Mouse (Mus musculus): ENCODE measurements around the gene Tbc1d2. TPM values are rescaled to one million over a fixed set of nuclear protein-coding genes. Genes with fewer than 3 reads are reported as not detected.
A peak's percentile ranks its signal among the peaks of the same experiment; 100 is the strongest.

Tbc1d2 gene
- polyA plus RNA-seq, 1 experiment from 2014 or later, result 0.60 TPM

DNA sequence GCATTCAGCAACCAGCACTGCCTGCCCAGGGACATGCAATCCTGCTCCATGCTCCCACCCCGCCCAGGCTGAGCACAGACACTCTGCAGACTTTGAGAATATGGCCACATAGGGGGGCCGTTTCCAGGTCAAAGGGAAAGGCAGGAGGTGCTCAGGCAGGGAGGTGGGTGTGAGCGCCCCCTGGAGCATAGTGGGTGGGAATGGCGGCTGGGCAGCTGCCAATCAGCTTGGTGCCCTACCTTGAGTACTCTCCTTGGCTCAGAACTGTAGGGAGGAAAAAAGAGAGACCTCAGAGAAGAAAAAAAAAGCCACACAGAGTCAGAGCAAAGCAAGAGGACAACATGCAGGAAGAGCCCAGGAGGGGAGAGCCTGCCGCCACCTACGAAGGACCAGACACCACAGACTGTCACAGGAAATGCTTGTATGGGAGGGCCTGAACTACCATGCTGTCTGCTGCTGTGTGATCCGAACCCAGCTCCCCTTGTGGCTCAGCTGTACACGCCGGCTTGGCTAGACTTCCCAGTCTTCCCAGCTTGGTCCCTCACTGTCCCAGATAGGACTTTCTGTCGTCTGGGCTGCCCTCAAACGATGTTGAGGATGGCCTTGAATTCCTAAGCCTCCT lies 31.7 kb downstream of the Tbc1d2 start:
- no peaks in the 10 kb centered on the region for H3K36me3 ChIP-seq (ENCODE audit: control insufficient read depth, insufficient read depth, low read length)

DNA sequence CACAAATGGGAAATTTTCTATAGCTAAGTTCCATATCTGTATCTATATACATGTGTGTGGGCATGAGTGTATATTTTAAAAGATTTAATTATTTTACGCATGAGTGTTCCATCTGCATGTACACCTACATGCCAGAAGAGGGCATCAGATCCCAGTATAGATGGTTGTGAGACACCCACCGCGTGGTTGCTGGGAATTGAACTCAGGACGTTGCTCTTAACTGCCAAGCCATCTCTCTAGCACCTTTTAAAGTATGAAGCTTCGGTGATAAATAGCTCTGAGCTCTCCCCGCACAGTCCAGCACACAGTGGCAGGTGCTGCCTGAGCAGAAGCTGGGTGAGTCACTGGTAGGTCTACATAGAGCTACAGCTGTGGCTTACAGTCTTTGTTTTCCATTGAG lies 32.6 kb downstream of the Tbc1d2 start:
- no peak overlapping the region for H3K27ac ChIP-seq (ENCODE audit: low read depth, low read length)
- H3K36me3 ChIP-seq (ENCODE audit: control insufficient read depth, insufficient read depth, low read length), result no peaks in the 10 kb centered on the region
- H3K4me2 ChIP-seq, result no peak overlapping the region
- no peaks in the 10 kb centered on the region; the same call in 1 of the 2 replicates for H3K27me3 ChIP-seq (ENCODE audit: control insufficient read depth, insufficient read depth, low read length)
- no peak for ATAC-seq (ENCODE audit: low FRiP score)
- H3K4me1 ChIP-seq (ENCODE audit: control insufficient read depth, insufficient read depth, low read length), result peaks cover 5% of the 10 kb centered on the region
- no peak overlapping the region for H3K9ac ChIP-seq (ENCODE audit: low read length)
- DNase-seq (ENCODE audit: low spot score, missing footprints), result peak; percentile 77
- no peak overlapping the region for H3K4me3 ChIP-seq (ENCODE audit: low read depth, low read length)
- WGBS, result 80% methylated on average over 6 of the region's 6 CpGs
- H3K9me3 ChIP-seq (ENCODE audit: control insufficient read depth, low read length), result no peaks in the 10 kb centered on the region

More for the DNA sequence above, 31.7 kb downstream of the Tbc1d2 start:
- DNase-seq (ENCODE audit: low spot score, missing footprints) (peak; percentile 54), ATAC-seq (ENCODE audit: low FRiP score) (no peak)
- Histone ChIP-seq H3K4me3 (ENCODE audit: low read depth, low read length) (no peak overlapping the region), H3K27ac (ENCODE audit: low read depth, low read length) (no peak overlapping the region), H3K9ac (ENCODE audit: low read length) (no peak overlapping the region), H3K4me1 (ENCODE audit: control insufficient read depth, insufficient read depth, low read length) (peaks cover 5% of the 10 kb centered on the region), H3K4me2 (no peak overlapping the region), H3K9me3 (ENCODE audit: control insufficient read depth, low read length) (no peaks in the 10 kb centered on the region), H3K27me3 (ENCODE audit: control insufficient read depth, insufficient read depth, low read length) (no peaks in the 10 kb centered on the region; the same call in 1 of the 2 replicates)
- 69% methylated on average over 11 of the region's 11 CpGs for WGBS

DNA sequence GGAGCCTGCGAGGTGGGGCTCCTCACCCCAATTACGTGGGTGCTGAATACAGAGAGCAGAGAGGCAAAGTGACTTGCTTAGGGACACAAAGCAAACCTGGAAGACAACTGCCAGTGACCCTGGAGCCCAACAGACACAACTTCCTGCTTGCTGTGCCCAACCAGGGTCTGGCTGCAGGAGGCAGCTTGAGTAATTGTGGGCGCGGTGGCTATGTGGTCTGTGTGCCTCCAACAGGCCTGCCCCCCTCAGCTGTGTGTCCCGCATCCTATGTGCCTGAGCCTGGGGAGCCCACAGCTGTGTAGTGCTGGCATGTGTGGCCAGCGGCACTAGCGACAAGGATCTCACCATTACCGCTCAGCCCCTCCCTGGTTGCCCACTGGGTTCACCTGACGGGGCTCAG lies 35.4 kb downstream of the Tbc1d2 start:
- H3K9me3 ChIP-seq (ENCODE audit: control insufficient read depth, low read length), result no peaks in the 10 kb centered on the region
- 81% methylated on average over 9 of the region's 9 CpGs for WGBS
- H3K9ac ChIP-seq (ENCODE audit: low read length), result no peak overlapping the region
- H3K4me3 ChIP-seq (ENCODE audit: low read depth, low read length), result no peak overlapping the region
- no peaks in the 10 kb centered on the region for H3K36me3 ChIP-seq (ENCODE audit: control insufficient read depth, insufficient read depth, low read length)
- H3K27me3 ChIP-seq (ENCODE audit: control insufficient read depth, insufficient read depth, low read length), result no peaks in the 10 kb centered on the region
- H3K27ac ChIP-seq (ENCODE audit: low read depth, low read length), result no peak overlapping the region
- peak; percentile 60 for DNase-seq (ENCODE audit: low spot score, missing footprints)
- H3K4me1 ChIP-seq (ENCODE audit: control insufficient read depth, insufficient read depth, low read length), result no peaks in the 10 kb centered on the region
- no peak for ATAC-seq (ENCODE audit: low FRiP score)
- no peak overlapping the region for H3K4me2 ChIP-seq

DNA sequence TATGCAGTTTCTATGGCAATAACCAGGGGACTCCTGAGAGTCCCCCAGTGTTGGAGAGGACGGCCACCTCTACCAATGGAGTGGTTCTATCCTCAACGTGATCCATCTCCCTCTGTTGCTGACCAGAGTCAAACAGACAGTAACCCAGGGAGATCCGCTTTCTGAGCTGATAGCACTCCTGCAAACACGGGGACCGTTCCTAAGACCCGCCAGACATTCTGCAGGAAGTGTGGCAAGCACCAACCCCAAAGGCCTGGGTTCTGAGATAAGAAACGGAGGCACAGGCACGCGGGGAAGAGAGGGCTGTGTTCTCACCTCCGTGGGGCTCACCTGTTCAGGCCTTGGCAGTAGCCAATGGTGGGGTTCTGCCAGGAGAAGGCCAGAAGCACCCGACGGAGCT lies 36.4 kb downstream of the Tbc1d2 start:
- H3K9ac ChIP-seq (ENCODE audit: low read length), result no peak overlapping the region
- 79% methylated on average over 12 of the region's 12 CpGs for WGBS
- H3K4me2 ChIP-seq, result no peak overlapping the region
- no peaks in the 10 kb centered on the region for H3K9me3 ChIP-seq (ENCODE audit: control insufficient read depth, low read length)
- no peaks in the 10 kb centered on the region for H3K27me3 ChIP-seq (ENCODE audit: control insufficient read depth, insufficient read depth, low read length)
- no peaks in the 10 kb centered on the region for H3K36me3 ChIP-seq (ENCODE audit: control insufficient read depth, insufficient read depth, low read length)
- ATAC-seq (ENCODE audit: low FRiP score) (no peak), DNase-seq (ENCODE audit: low spot score, missing footprints) (no peak)
- no peak overlapping the region for H3K27ac ChIP-seq (ENCODE audit: low read depth, low read length)
- no peak overlapping the region for H3K4me3 ChIP-seq (ENCODE audit: low read depth, low read length)
- H3K4me1 ChIP-seq (ENCODE audit: control insufficient read depth, insufficient read depth, low read length), result no peaks in the 10 kb centered on the region

DNA sequence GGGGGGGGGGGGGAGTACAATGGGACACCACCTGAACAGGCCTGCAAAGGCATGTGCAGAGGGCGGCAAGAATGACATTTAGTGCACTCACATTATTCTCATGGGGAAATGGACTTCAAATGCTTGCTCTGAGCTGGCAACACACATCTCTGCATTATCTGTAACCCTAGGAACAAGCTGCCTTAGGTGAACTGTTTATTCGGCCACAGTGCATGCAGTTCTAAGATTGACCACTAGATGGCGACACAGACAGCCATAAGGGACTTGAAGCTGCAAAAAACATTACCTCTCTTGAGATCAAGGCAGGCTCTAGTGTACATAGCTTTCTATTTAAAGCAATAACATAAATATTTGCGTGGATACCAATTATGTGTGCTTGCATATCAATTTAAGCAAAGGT lies 38.8 kb downstream of the Tbc1d2 start:
- peak; percentile 99 for DNase-seq (ENCODE audit: low spot score, missing footprints)
- Histone ChIP-seq H3K27ac (ENCODE audit: low read depth, low read length) (no peak overlapping the region), H3K36me3 (ENCODE audit: control insufficient read depth, insufficient read depth, low read length) (no peaks in the 10 kb centered on the region), H3K9me3 (ENCODE audit: control insufficient read depth, low read length) (no peaks in the 10 kb centered on the region), H3K4me3 (ENCODE audit: low read depth, low read length) (no peak overlapping the region), H3K27me3 (ENCODE audit: control insufficient read depth, insufficient read depth, low read length) (no peaks in the 10 kb centered on the region), H3K4me2 (no peak overlapping the region), H3K9ac (ENCODE audit: low read length) (no peak overlapping the region), H3K4me1 (ENCODE audit: control insufficient read depth, insufficient read depth, low read length) (no peaks in the 10 kb centered on the region)
- ATAC-seq (ENCODE audit: low FRiP score), result peak; percentile 29; the same call in 1 of the 2 replicates
- WGBS, result 5% methylated on average over 4 of the region's 4 CpGs

DNA sequence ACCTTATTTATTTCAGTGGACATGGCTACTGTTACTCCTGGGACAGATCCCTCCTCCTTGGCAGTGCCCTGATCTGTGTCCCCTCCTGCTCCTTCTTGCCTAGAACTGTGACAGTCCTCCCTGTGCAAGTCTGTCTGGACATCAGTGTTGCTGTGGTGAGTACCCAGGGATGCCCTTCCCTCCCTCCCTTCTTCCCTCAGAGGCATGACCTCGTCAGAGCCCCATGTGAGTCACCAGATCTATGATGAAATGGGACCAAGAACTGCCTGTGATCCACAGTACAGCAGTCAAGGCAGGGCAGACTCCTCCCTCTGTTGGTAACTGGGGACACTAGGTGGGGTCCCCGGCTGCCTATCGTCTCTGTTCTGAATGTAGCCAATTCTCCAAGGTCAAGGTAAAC lies 42.4 kb downstream of the Tbc1d2 start:
- ATAC-seq (ENCODE audit: low FRiP score) (no peak), DNase-seq (ENCODE audit: low spot score, missing footprints) (no peak)
- Histone ChIP-seq H3K4me3 (ENCODE audit: low read depth, low read length) (no peak overlapping the region), H3K36me3 (ENCODE audit: control insufficient read depth, insufficient read depth, low read length) (no peaks in the 10 kb centered on the region), H3K4me1 (ENCODE audit: control insufficient read depth, insufficient read depth, low read length) (no peaks in the 10 kb centered on the region), H3K4me2 (no peak overlapping the region), H3K9me3 (ENCODE audit: control insufficient read depth, low read length) (no peaks in the 10 kb centered on the region), H3K9ac (ENCODE audit: low read length) (no peak overlapping the region), H3K27ac (ENCODE audit: low read depth, low read length) (no peak overlapping the region), H3K27me3 (ENCODE audit: control insufficient read depth, insufficient read depth, low read length) (no peaks in the 10 kb centered on the region)
- WGBS, result 78% methylated on average over 3 of the region's 3 CpGs

DNA sequence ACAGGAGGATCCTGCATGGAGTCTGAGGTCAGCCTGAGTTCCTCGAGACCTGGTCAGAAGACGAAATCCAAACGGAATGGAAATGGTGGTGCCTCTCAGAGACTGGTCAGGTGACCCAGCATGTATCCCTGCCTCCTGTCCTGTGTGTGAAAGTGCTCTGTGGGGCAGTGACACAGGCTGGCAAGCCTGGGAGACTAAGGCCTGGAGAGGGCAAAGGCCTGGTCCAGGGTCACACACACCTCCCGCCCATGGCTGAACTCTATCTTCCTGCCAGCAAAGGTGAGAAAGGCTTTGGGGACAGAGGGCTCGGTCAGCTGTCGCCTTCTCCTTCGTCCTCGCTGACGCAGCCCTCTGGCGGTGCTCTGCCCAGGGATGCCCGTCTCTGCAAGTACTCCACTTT lies 44.6 kb downstream of the Tbc1d2 start:
- Histone ChIP-seq H3K36me3 (ENCODE audit: control insufficient read depth, insufficient read depth, low read length) (no peaks in the 10 kb centered on the region), H3K9me3 (ENCODE audit: control insufficient read depth, low read length) (no peaks in the 10 kb centered on the region), H3K4me3 (ENCODE audit: low read depth, low read length) (no peak overlapping the region), H3K27me3 (ENCODE audit: control insufficient read depth, insufficient read depth, low read length) (peaks cover 13% of the 10 kb centered on the region), H3K4me2 (no peak overlapping the region), H3K4me1 (ENCODE audit: control insufficient read depth, insufficient read depth, low read length) (peaks cover 7% of the 10 kb centered on the region), H3K9ac (ENCODE audit: low read length) (no peak overlapping the region), H3K27ac (ENCODE audit: low read depth, low read length) (no peak overlapping the region)
- DNase-seq (ENCODE audit: low spot score, missing footprints), result no peak
- no peak for ATAC-seq (ENCODE audit: low FRiP score)
- WGBS, result 70% methylated on average over 11 of the region's 11 CpGs

DNA sequence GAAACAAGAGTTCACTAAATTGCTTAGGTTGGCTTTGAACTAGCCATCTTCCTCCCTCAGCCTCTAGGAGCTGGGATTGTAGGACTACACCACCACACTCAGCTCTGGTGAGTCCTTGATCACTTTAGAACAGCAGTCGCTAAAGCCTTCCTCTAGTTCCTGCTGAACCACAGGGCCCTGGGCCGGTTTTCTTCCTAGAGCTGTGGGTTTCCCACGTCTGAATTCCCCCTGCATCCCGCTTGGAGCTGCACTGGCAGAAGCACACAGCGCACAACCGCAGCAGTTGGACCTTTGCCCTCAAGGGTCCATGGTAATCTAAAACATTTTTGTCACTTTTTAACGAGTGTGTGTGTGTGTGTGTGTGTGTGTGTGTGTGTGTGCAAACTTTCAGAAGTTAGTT lies 47.3 kb downstream of the Tbc1d2 start:
- no peak for ATAC-seq (ENCODE audit: low FRiP score)
- no peaks in the 10 kb centered on the region for H3K9me3 ChIP-seq (ENCODE audit: control insufficient read depth, low read length)
- H3K27ac ChIP-seq (ENCODE audit: low read depth, low read length), result no peak overlapping the region
- 63% methylated on average over 7 of the region's 7 CpGs for WGBS
- H3K4me2 ChIP-seq, result no peak overlapping the region
- DNase-seq (ENCODE audit: low spot score, missing footprints), result no peak
- H3K4me1 ChIP-seq (ENCODE audit: control insufficient read depth, insufficient read depth, low read length), result peaks cover 7% of the 10 kb centered on the region
- H3K27me3 ChIP-seq (ENCODE audit: control insufficient read depth, insufficient read depth, low read length), result peaks cover 19% of the 10 kb centered on the region
- no peak overlapping the region for H3K4me3 ChIP-seq (ENCODE audit: low read depth, low read length)
- H3K36me3 ChIP-seq (ENCODE audit: control insufficient read depth, insufficient read depth, low read length), result no peaks in the 10 kb centered on the region
- H3K9ac ChIP-seq (ENCODE audit: low read length), result no peak overlapping the region

DNA sequence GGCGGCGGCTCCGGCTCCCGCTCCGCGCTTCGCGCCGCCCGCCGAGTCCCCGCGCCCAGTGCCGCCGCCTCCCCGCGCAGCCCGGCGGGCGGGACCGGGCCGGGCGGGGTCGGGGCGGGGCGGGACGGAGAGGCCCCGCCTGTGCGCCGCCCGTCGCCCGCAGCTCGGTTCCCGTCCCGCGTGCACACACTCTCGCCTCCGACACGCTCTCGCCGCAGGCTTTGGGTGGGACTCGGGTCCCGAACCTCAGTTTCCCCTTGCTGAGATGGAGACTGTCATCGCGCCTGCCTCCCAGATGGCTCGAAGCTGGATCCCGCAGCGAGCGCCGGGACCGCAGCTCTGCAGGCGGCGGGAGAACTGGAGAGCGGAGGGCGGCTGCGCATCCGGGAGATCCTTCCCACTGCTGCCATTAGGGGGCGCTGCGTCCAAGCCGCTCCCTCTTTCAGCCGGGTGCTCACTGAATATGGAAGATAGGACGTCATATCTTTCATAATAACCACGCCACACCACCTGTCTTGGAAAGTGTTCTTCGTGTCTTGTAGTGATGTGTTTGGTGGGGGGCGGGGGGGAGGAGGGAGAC lies 48.1 kb downstream of the Tbc1d2 start, which contains the start of gene Coro2a:
Gene Coro2a (minus strand): TSS at position 359 of the 580 bp plus-strand sequence.
- Histone ChIP-seq H3K4me3 (ENCODE audit: low read depth, low read length) (peak within 1 kb of the TSS; percentile 57), H3K27me3 (ENCODE audit: control insufficient read depth, insufficient read depth, low read length) (peaks cover 19% of the 10 kb centered on the region), H3K9me3 (ENCODE audit: control insufficient read depth, low read length) (no peaks in the 10 kb centered on the region), H3K36me3 (ENCODE audit: control insufficient read depth, insufficient read depth, low read length) (no peaks in the 10 kb centered on the region), H3K9ac (ENCODE audit: low read length) (peak within 1 kb of the TSS; percentile 50), H3K4me1 (ENCODE audit: control insufficient read depth, insufficient read depth, low read length) (peaks cover 7% of the 10 kb centered on the region), H3K4me2 (peak within 1 kb of the TSS; percentile 98), H3K27ac (ENCODE audit: low read depth, low read length) (no peak within 1 kb of the TSS)
- DNase-seq (ENCODE audit: low spot score, missing footprints), result peak; percentile 98
- under 1% methylated on average over 44 of the region's 66 CpGs for WGBS
- ATAC-seq (ENCODE audit: low FRiP score), result peak; percentile 61
